Mouse (Mus musculus): ENCODE data around the gene Mapk10.

The Mapk10 gene

DNA sequence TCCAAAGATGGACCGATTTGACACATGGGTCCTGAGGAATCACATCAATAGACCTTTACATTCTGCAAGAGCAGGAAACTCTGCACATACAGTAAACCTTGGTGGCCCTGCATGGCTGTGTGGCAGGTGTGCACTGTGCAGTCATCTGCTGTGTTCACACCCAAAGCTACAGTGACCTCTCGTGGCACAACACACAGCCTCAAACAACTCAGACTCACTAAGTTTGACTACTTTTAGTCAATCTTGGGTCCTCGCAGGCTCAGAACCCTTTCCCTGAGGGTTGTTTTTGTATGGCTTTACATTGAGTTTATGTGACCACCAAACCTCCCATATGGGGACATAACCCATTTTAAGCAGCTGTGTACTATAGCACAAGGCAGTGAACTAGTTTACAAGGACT lies 47.1 kb downstream of the Mapk10 start:
- no peak for DNase-seq (ENCODE audit: low read depth)

DNA sequence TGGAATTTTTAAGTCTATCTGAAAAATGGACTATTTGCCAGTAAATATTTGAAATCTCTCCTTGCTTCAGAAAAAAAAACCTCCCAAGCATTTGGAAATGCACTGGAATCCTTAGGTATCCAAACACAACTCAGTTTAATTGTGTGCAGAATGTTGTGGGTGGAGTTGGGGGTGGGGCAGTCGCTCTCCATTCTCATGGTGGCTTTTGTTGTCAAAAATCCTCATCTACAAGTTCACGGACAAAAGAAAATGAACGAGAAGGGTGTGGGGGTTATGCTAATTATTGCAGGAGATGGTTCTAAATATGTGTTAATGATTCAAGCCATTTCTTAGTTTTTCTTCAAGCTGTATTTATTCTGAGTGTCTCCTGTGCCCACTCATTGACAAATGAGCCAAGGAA lies 49.6 kb downstream of the Mapk10 start:
- no peak for DNase-seq (ENCODE audit: low read depth)

- DNase-seq (ENCODE audit: low read depth) = no peak
These were observed 50.0 kb downstream of the Mapk10 start for GRCm38 (mm10) chr5:103161196-103161540.

- no peak for DNase-seq (ENCODE audit: low read depth)
These were observed 50.6 kb downstream of the Mapk10 start for GRCm38 (mm10) chr5:103160314-103161195.

- no peak for DNase-seq (ENCODE audit: low read depth)
These were observed 70.2 kb downstream of the Mapk10 start for GRCm38 (mm10) chr5:103140935-103141334.

GRCm38 (mm10) chr5:103134839-103135238 lies 76.3 kb downstream of the Mapk10 start:
- no peak for DNase-seq (ENCODE audit: low read depth)

- no peak for DNase-seq (ENCODE audit: low read depth)
These were observed 77.5 kb downstream of the Mapk10 start for GRCm38 (mm10) chr5:103133626-103134025.

- no peak for DNase-seq (ENCODE audit: low read depth)
These were observed 78.3 kb downstream of the Mapk10 start for GRCm38 (mm10) chr5:103132814-103133213.

- DNase-seq (ENCODE audit: low read depth) = no peak
These were observed 91.5 kb downstream of the Mapk10 start for GRCm38 (mm10) chr5:103119618-103120017.

- no peak for DNase-seq (ENCODE audit: low read depth)
These were observed 95.6 kb downstream of the Mapk10 start for GRCm38 (mm10) chr5:103115571-103115970.

DNA sequence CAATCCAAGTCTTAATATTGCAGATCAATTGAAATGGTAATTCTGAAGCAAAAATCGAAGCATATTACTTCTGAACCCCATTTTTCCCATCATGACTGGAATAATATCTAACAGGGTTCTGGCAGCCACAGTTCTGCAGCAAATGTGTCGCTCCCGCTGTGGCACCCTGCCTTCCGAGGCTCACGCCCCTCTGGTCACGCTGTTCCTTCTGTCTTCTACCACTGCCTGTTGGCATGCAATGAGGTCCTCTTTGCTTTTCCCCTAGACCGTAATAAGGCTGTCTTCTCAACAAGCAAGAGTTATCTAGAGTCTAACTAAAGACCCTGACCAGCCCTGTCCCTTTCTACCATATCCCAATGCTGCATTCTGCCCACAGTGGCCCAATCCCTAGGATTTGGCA lies 98.7 kb downstream of the Mapk10 start:
- no peak for DNase-seq (ENCODE audit: low read depth)

- no peak for DNase-seq (ENCODE audit: low read depth)
These were observed 101.7 kb downstream of the Mapk10 start for GRCm38 (mm10) chr5:103109409-103109808.

DNA sequence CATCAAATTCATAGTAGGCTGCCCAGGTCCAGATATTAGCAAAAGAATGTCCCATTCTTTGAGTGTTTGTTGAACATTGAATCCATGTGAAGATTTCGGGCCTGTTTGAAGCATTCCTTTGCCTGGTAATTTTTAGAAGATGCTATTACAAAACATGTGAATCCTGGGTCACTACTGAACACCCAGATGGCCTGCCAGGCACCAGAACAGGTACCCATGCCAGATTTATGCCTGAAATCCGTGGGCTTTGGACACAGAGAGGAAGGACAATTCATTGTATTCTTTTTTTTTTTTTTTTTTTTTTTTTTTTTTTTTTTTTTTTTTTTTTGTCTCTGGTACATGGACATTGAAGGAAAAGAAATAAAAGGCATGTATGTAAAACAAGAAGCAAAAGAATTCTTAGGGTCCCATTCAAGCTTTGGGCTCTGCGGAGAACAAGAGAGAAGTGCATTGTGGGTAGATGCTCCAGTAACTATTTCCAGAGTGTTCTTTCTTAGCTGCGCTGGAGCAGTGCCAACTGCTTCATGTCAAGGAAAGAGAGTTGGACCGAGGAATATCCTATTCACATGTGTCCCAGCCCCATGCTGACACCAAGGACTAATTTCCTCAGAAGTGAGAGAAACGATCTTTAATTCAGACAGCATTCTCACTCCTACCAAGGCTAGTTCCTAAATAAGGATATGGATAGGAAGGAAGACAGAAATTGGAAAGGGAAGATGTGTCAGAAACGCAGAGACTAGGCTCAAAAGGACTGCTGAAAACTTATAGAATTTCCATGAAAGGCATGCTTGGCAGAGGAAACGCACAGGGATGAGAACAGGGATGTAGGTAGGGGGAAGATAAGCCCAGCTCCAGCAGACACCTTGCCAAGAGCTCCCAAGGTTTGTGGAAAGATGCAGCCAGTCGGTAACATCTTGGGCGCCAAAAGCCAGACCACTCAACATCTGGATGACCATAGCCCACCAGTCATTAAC lies 105.4 kb downstream of the Mapk10 start:
- no peak for DNase-seq (ENCODE audit: low read depth)

- no peak for DNase-seq (ENCODE audit: low read depth)
These were observed 107.1 kb downstream of the Mapk10 start for GRCm38 (mm10) chr5:103104082-103104481.

- DNase-seq (ENCODE audit: low read depth) = no peak
These were observed 108.2 kb downstream of the Mapk10 start for GRCm38 (mm10) chr5:103102876-103103393.

GRCm38 (mm10) chr5:103102176-103102575 lies 109.0 kb downstream of the Mapk10 start:
- no peak for DNase-seq (ENCODE audit: low read depth)

DNA sequence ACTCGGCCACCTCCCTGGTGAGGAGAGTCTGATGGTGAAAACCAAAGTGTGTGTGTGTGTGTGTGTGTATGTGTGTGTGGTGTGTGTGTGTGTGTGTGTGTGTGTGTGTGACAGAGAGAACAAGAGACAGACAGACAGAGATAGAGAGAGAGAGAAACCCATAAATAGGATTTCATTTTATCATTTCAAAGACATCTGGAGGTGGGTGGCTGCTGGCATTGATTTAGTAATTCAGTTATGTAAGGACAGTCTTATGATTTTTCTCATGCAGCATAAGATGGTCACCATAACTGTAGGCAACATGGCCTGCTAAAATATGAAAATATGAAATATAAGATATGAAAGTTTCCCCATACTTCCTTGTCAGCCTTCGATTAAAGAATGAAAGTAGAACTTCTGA lies 117.0 kb downstream of the Mapk10 start:
- no peak for DNase-seq (ENCODE audit: low read depth)

- DNase-seq (ENCODE audit: low read depth) = no peak
These were observed 125.3 kb downstream of the Mapk10 start for GRCm38 (mm10) chr5:103085844-103086243.

DNA sequence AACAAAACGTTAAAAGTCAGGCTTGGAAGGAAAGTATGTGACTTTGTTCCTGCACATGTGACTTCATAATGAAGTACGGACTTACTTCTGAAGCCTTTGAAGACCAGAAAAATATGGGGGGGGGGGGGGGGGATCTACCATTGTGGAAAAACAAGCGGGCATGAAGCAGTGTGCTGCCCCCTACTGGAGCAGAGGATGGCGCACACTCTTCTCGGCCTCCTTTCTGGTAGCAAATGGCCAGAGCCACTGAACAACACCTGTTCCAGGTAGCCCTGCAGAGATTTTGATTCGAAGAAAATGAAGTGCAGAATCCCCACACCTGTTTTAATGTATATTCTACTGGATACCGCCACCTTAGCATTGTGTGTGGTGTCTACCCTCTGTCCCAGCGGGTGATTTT lies 135.7 kb downstream of the Mapk10 start:
- DNase-seq (ENCODE audit: low read depth) = no peak

GRCm38 (mm10) chr5:103072200-103072825 lies 138.8 kb downstream of the Mapk10 start:
- no peak for DNase-seq (ENCODE audit: low read depth)

GRCm38 (mm10) chr5:103071006-103071612 lies 140.0 kb downstream of the Mapk10 start:
- no peak for DNase-seq (ENCODE audit: low read depth)

All from c-Kit-positive CD71-positive TER-119-negative erythroid progenitor cells, embryonic 14.5 days (primary cell).